Mouse (Mus musculus) layer of hippocampus, adult 9-11 months (tissue): ENCODE results near the gene Parvb.
A peak's percentile ranks its signal among the peaks of the same experiment; 100 is the strongest.

Experiments
- DNase-seq: peaks from one replicate; pipeline ENCODE4 v3.0.0; 2022

Parvb gene

GRCm38 (mm10) chr15:84328870-84329269 is 97.0 kb downstream of the Parvb start:
- no peak for DNase-seq

- no peak for DNase-seq
Measured at GRCm38 (mm10) chr15:84329940-84330339, 98.1 kb downstream of the Parvb start.

GRCm38 (mm10) chr15:84331066-84331612 is 99.3 kb downstream of the Parvb start:
- no peak for DNase-seq

GRCm38 (mm10) chr15:84336281-84336817 is 104.5 kb downstream of the Parvb start:
- peak; percentile 69 for DNase-seq

- peak; percentile 45 for DNase-seq
Measured at GRCm38 (mm10) chr15:84337599-84337998, 105.8 kb downstream of the Parvb start.

- peak; percentile 30 for DNase-seq
Measured at GRCm38 (mm10) chr15:84340926-84341325, 109.1 kb downstream of the Parvb start.

GRCm38 (mm10) chr15:84348769-84349168 is 116.9 kb downstream of the Parvb start:
- DNase-seq = no peak

GRCm38 (mm10) chr15:84349915-84350738 is 118.3 kb downstream of the Parvb start:
- DNase-seq = no peak

- DNase-seq = no peak
Measured at GRCm38 (mm10) chr15:84351342-84351741, 119.5 kb downstream of the Parvb start.

- peak; percentile 60 for DNase-seq
Measured at GRCm38 (mm10) chr15:84351915-84352844, 120.3 kb downstream of the Parvb start.

- DNase-seq = no peak
Measured at GRCm38 (mm10) chr15:84355081-84355480, 123.2 kb downstream of the Parvb start.

GRCm38 (mm10) chr15:84364746-84365145 is 132.9 kb downstream of the Parvb start:
- no peak for DNase-seq
